Mouse (Mus musculus) megakaryocyte, embryonic 14.5 days (primary cell): ENCODE results near the gene Samhd1.

ENCODE experiments used
- FLI1 ChIP-seq: IDR thresholded peaks from 2 replicates; pipeline ENCODE4 v1.6.1; 2012; ENCODE audit warnings: low read length, inconsistent platforms, mixed read lengths
- GATA1 ChIP-seq: IDR thresholded peaks from 3 replicates; pipeline ENCODE4 v1.6.1; 2012; ENCODE audit warnings: mixed read lengths, low read length, inconsistent platforms, borderline replicate concordance

- TF ChIP-seq GATA1 (no peak), FLI1 (no peak)
Observed at GRCm38 (mm10) chr2:157118556-157118955, 16.5 kb downstream of the Samhd1 start.
